Mouse (Mus musculus) lung, embryonic 16.5 days (tissue): ENCODE results near the gene Stag1. TPM values are rescaled to one million over a fixed set of nuclear protein-coding genes. Genes with fewer than 3 reads are reported as not detected.
A peak's percentile ranks its signal among the peaks of the same experiment; 100 is the strongest.

Source experiments
- ATAC-seq: fragments of 200-750 bp; cut with Nextera tagmentation; 2 replicates; pipeline ENCODE4 v1.8.0; 2017; ENCODE audit warnings: low read depth, mild to moderate bottlenecking, moderate library complexity
- H3K27ac ChIP-seq: fragments of 300-500 bp; sonication (generic); 2 replicates; pipeline ENCODE4 v1.5.1; 2014; ENCODE audit warnings: mild to moderate bottlenecking, control low read depth, low read length
- H3K27me3 ChIP-seq: fragments of 300-500 bp; sonication (generic); 2 replicates; pipeline ENCODE4 v1.6.1; 2014; ENCODE audit warnings: low read depth, low read length, mixed read lengths; ENCODE audit not compliant: control insufficient read depth, insufficient read depth
- H3K36me3 ChIP-seq: fragments of 300-500 bp; sonication (generic); 2 replicates; pipeline ENCODE4 v1.6.1; 2014; ENCODE audit warnings: low read length; ENCODE audit not compliant: control insufficient read depth, insufficient read depth
- H3K4me1 ChIP-seq: fragments of 300-500 bp; sonication (generic); replicated peaks from 2 replicates; pipeline ENCODE4 v1.6.1; 2014; ENCODE audit warnings: low read length, mixed read lengths; ENCODE audit not compliant: control insufficient read depth, insufficient read depth
- H3K4me2 ChIP-seq: fragments of 300-500 bp; sonication (generic); 2 replicates; pipeline ENCODE4 v1.6.1; 2014; ENCODE audit warnings: low read depth, low read length, control low read depth
- H3K4me3 ChIP-seq: fragments of 300-500 bp; sonication (generic); 2 replicates; pipeline ENCODE4 v1.5.1; 2014; ENCODE audit warnings: mild to moderate bottlenecking, low read length, control low read depth
- H3K9ac ChIP-seq: fragments of 300-500 bp; sonication (generic); 2 replicates; pipeline ENCODE4 v1.6.1; 2014; ENCODE audit warnings: low read length, control low read depth
- H3K9me3 ChIP-seq: fragments of 300-500 bp; sonication (generic); 2 replicates; pipeline ENCODE4 v1.6.1; 2016; ENCODE audit warnings: low read length; ENCODE audit not compliant: control insufficient read depth
- WGBS: fragments of 180-500 bp; shearing (Covaris S2); extraction: QIAGEN DNeasy Blood & Tissue Kit; methylation state at CpG from one replicate; pipeline ENCODE4 v1.1.7; 2014; 5-methylcytosine and 5-hydroxymethylcytosine counted together
- polyA plus RNA-seq: library from polyadenylated mRNA; unstranded; fragments of >200 nt; fragmentation: Nextera tagmentation; extraction: Ambion mirVana; gene quantifications from 2 replicates; pipeline ENCODE4 v1.2.1, GENCODE M21; 2015

Stag1 gene
- polyA plus RNA-seq, 1 experiment from 2014 or later = 40.0 TPM

DNA sequence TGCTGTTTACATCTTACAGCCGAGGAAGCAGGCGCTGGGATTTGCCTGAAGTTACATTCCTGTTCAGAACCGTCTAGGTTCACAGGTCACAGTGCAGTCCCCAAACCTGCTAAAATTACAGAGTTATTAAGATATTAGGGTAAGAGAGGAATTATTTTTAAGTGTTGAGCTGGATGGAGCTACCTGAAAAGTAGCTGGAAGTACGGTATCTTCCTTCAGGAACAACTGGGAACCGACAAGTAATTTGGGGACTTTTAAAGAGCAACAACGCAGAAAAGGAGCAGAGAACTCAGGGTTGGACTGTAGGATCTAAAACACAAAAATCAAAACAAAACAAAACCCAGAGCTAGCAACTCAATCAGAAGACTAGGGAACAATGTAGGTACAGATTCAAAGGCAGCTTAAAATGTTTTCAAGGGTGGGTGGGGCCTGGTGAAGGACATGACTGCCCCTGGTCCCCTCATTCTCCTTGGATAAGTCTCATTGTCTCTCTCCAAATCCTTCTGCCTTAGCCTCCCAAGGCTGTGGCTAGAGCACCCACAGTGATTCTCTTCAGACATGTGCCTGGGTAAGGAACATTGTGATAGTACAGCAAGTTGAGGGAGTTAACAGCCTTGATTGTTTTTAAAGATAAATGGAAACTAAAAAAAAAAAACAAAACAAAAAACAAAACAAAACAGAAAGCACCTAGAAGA is 43.9 kb downstream of the Stag1 start:
- Histone ChIP-seq H3K4me1 (peaks cover 16% of the 10 kb centered on the region), H3K4me3 (peak overlapping the region; percentile 80), H3K27ac (peak overlapping the region; percentile 100), H3K4me2 (peak overlapping the region; percentile 66), H3K27me3 (no peaks in the 10 kb centered on the region), H3K9ac (peak overlapping the region; percentile 16), H3K9me3 (no peaks in the 10 kb centered on the region), H3K36me3 (no peaks in the 10 kb centered on the region)
- ATAC-seq = no peak
- WGBS = 40% methylated on average over 6 of the region's 6 CpGs

DNA sequence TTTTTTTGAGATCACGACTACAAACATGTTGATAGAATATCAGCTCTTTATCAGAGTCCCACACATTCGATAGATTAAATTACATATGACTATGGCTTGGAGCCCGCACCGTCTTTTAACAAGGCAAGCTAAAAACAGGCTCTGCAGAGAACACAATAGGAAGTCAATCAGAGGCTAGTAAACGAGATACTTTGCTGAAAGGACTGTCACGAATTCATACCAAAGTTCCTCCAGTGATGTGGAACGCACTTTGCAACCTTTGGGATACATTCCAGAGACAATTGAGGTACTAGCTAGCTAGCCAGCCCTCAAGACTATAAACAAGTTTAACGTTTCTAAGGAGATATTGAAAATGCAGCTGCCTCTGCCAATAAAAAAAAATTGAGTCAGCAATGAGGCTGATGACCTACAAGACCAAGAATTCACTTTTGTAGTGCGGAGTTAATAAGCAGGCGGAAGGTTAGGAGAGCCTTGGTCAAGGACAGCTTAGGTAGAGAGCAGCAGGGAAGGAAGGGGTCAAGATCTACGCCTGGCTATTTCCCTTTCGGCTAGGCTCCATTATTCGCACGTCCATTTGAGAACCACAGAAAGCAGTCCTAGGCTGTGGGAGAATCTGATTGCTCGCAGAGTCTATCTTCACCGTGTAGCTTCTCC is 44.7 kb downstream of the Stag1 start:
- peak overlapping the region; percentile 100 for H3K27ac ChIP-seq
- H3K36me3 ChIP-seq = no peaks in the 10 kb centered on the region
- H3K4me1 ChIP-seq = peaks cover 16% of the 10 kb centered on the region
- H3K27me3 ChIP-seq = no peaks in the 10 kb centered on the region
- H3K9me3 ChIP-seq = no peaks in the 10 kb centered on the region
- no peak for ATAC-seq
- H3K4me3 ChIP-seq = peak overlapping the region; percentile 80
- H3K9ac ChIP-seq = peak overlapping the region; percentile 83
- peak overlapping the region; percentile 66 for H3K4me2 ChIP-seq
- WGBS = under 1% methylated on average over 16 of the region's 16 CpGs

DNA sequence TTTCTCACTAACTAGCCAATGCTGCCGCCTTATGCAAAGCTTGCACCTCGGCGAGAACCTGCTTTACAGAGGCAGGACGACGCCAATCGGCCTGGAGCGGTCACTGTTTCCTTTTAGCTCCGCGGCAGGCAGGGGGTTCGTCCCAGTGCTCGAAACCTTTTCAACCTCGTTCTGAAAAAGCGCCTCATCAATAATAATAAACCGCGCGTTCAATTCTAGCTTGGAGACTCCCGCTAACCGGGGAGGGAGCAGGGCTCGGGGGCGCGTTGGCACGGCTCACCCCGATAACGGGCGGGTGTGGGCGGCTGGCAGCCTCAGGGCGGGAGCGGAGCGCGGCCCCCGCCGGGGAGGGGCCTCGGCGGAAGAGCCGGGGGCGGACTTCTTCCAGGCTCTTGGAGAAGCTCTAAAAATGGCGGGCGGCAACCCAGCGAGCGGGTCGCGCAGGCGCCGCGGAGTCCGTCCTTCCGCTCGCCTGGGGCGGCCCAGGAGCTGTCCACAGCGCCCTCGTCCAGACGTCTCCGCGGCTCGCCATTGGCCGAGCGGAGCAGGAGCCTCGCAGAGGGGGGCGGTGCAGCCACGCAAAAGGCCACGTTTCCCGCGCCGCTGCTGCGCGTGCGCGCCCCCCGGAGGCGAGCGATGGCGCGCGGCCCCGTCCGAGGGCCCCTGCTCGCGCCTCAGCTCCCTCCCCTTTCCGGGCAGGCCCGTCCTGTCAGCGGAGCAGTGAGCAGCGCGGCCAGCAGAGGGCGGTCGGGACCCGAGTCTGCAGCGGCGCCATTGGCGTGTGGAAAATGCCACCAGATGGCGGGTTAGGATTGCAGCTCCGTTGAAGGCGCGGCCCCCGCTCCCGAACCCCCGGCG is 45.5 kb downstream of the Stag1 start:
- ATAC-seq = peak; percentile 96
- Histone ChIP-seq H3K36me3 (no peaks in the 10 kb centered on the region), H3K9ac (peak overlapping the region; percentile 94), H3K4me1 (peaks cover 18% of the 10 kb centered on the region), H3K27ac (peak overlapping the region; percentile 100), H3K9me3 (no peaks in the 10 kb centered on the region), H3K27me3 (no peaks in the 10 kb centered on the region), H3K4me2 (peak overlapping the region; percentile 66), H3K4me3 (peak overlapping the region; percentile 80)
- 0% methylated on average over 53 of the region's 97 CpGs for WGBS

DNA sequence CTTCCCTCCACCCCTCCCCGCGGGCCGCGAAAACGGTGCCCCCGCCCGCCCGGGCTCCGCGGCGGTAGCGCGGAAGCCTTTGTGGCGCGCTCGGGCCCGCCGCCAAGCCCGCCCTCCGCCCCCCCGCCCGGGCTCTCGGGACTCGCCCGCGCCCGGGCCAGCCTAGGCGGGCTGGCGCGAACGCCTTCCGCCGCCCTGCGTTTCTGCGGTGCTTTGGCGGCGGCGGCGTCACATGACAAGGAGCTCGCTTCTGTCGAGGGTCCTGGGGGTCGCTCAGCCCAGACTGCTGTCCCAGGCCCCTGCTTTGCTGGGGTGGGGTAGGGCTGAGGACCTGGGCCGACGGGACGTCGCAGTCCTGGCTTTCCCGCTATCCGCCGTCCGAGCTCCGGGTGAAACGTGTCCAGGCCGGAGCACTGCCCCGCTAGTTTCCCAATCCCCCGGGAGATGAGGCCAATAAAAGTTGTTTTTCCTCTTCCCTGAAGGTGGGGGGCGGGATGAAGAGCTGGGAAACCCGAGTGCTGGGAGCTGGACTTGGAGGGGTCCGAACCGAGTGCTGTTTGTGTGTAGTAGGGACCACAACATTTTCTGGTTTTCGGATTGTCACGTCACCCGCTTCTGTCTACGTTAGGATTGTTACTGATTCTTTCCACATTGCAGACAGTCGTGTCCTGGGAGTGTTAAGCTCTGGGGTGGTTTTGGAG is 46.6 kb downstream of the Stag1 start:
- Histone ChIP-seq H3K36me3 (no peaks in the 10 kb centered on the region), H3K27ac (peak overlapping the region; percentile 100), H3K9me3 (no peaks in the 10 kb centered on the region), H3K27me3 (no peaks in the 10 kb centered on the region), H3K4me2 (peak overlapping the region; percentile 70), H3K4me3 (peak overlapping the region; percentile 80), H3K9ac (peak overlapping the region; percentile 94), H3K4me1 (peaks cover 18% of the 10 kb centered on the region)
- ATAC-seq = peak; percentile 49
- WGBS = under 1% methylated on average over 44 of the region's 64 CpGs

DNA sequence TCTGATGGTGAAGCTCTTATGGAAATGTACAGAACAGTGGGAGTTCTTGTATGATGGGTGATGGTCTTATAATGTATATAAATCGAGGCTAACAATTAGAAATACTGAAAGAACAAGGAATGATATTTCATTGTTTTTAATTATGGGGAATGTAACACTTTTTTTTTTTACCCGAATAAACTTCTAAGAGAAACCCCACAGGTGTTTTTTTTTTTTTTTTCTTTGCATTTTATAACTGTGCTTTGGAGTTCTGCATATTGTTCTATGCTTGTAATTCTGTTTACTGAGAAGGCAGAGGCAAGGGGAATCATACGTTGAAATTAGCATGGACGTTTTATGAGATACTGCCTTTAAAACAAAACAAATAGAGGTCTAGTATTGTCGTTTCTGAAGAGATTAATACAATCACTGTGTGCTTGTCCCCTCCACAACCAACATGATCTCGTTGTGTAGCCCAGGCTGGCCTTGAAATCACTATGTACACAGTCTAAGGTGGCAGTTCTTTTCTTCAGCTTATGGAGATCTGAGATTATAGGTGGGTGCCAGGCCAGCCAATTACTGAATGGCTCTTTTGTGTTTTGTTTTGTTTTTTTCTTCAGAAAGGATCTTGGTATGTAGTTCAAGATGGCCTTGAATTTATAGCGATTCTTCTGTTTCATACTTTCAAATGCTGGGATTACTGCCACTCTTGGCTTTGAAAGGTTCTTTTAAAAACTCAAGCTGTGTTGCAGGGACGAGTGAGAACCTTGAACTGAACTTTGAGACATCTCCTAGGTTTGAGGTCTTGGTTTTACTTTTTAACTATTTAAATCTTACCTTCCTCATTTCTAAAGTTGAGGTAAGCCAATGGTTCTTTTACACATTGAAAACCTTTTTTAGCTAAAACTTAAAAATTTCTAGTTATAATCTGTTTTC is 47.7 kb downstream of the Stag1 start:
- Histone ChIP-seq H3K4me1 (peaks cover 18% of the 10 kb centered on the region), H3K9me3 (no peaks in the 10 kb centered on the region), H3K36me3 (no peaks in the 10 kb centered on the region), H3K4me3 (peak overlapping the region; percentile 30), H3K4me2 (peak overlapping the region; percentile 70), H3K27me3 (no peaks in the 10 kb centered on the region), H3K9ac (peak overlapping the region; percentile 61), H3K27ac (no peak overlapping the region)
- ATAC-seq = no peak
- WGBS = 27% methylated on average over 8 of the region's 8 CpGs

DNA sequence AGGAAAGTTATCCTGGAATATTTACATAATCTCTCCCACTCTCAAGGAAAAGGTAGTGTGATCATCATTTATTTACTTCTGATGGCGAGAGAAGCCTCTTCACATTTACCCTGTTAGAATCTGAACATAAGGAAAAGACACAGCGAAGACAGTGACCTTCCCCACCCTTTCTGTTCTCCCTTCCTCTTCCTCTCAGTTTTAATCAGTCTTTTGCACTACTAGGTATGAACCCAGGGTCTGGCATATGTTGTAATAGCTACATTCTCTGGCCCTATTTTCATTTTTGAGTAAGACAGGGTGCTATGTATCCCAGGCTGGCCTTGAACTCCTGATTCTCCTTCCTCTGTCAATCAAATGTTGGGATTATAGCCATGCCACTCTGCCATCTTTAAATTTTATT is 48.7 kb downstream of the Stag1 start:
- H3K27me3 ChIP-seq = no peaks in the 10 kb centered on the region
- WGBS = 74% methylated on average over 2 of the region's 2 CpGs
- no peak for ATAC-seq
- no peak overlapping the region for H3K4me2 ChIP-seq
- H3K27ac ChIP-seq = no peak overlapping the region
- H3K4me1 ChIP-seq = peaks cover 16% of the 10 kb centered on the region
- no peak overlapping the region for H3K4me3 ChIP-seq
- no peak overlapping the region for H3K9ac ChIP-seq
- no peaks in the 10 kb centered on the region for H3K36me3 ChIP-seq
- H3K9me3 ChIP-seq = no peaks in the 10 kb centered on the region

DNA sequence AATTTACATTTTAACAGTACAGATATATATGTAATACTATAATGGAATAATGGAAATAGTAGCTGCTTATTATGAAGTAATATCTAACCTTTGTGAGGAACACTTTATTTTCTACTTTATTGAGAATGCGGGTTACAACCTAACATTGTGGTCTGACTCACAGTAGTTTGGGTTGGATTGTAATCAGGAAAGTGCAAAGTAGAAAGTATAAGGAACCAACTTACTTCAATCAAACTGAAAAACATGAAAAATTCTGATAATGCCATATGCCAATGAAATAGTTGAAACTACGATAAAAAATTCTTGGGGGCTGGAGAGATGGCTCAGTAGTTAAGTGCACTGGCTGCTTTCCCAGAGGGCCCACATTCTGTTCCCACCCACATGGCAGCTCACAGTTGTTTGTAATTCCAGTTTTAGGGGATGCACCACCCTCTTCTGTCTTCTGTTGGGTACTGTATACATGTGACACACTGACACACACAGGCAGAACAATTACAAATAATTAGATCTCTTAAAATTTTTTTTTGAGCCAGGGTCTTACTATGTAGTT is 50.3 kb downstream of the Stag1 start:
- 82% methylated on average over 2 of the region's 2 CpGs for WGBS

DNA sequence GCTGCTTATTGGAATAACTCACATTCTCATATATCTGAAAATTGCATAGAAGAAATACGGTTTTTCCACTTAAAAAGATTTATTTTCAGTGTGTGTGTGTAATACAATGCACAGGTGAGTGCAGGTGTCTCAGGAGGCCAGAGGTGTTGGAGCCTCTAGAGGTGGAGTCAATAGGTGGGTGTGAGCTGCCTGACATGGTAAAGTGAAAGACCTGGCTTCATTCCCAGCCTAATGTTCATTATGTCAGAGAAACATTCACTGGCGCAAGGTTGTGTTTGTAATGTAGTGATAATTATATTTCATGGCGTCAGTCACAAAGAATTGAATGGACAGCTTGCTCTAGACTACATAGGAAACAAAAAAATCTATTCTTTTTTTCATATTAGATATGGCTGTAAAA is 56.5 kb downstream of the Stag1 start:
- Histone ChIP-seq H3K4me3 (no peak overlapping the region), H3K27me3 (no peaks in the 10 kb centered on the region)
- WGBS = 45% methylated on average over 3 of the region's 3 CpGs

More for the DNA sequence above, 50.3 kb downstream of the Stag1 start:
- no peak for ATAC-seq
- no peak overlapping the region for H3K27ac ChIP-seq
- peaks cover 5% of the 10 kb centered on the region; the same call in 1 of the 2 replicates for H3K4me1 ChIP-seq
- H3K4me3 ChIP-seq = no peak overlapping the region
- H3K9me3 ChIP-seq = no peaks in the 10 kb centered on the region
- no peaks in the 10 kb centered on the region for H3K36me3 ChIP-seq
- no peak overlapping the region for H3K9ac ChIP-seq
- H3K4me2 ChIP-seq = no peak overlapping the region
- no peaks in the 10 kb centered on the region for H3K27me3 ChIP-seq

More for the DNA sequence above, 56.5 kb downstream of the Stag1 start:
- Histone ChIP-seq H3K27ac (no peak overlapping the region), H3K36me3 (no peaks in the 10 kb centered on the region), H3K9ac (no peak overlapping the region), H3K9me3 (no peaks in the 10 kb centered on the region), H3K4me1 (peaks cover 3% of the 10 kb centered on the region; the same call in 1 of the 2 replicates), H3K4me2 (no peak overlapping the region)
- ATAC-seq = no peak
